Mouse (Mus musculus) embryonic facial prominence, embryonic 12.5 days (tissue): Measurements from ENCODE around the gene Tmprss9. TPM values are rescaled to one million over a fixed set of nuclear protein-coding genes. Genes with fewer than 3 reads are reported as not detected.

ENCODE experiments used
- ATAC-seq: fragments of 200-750 bp; cut with Nextera tagmentation; 2 replicates; pipeline ENCODE4 v1.8.0; 2017; ENCODE audit not compliant: insufficient number of reproducible peaks, insufficient read depth, low FRiP score, low TSS enrichment
- H3K27ac ChIP-seq: fragments of 300-500 bp; sonication (generic); 2 replicates; pipeline ENCODE4 v1.5.1; 2016; ENCODE audit warnings: mild to moderate bottlenecking
- H3K27me3 ChIP-seq: fragments of 300-500 bp; sonication (generic); 2 replicates; pipeline ENCODE4 v1.6.1; 2016; ENCODE audit warnings: mild to moderate bottlenecking, moderate library complexity
- H3K36me3 ChIP-seq: fragments of 300-500 bp; sonication (generic); 2 replicates; pipeline ENCODE4 v1.6.1; 2016; ENCODE audit warnings: mild to moderate bottlenecking
- H3K4me1 ChIP-seq: fragments of 300-500 bp; sonication (generic); 2 replicates; pipeline ENCODE4 v1.6.1; 2016
- H3K4me2 ChIP-seq: fragments of 300-500 bp; sonication (generic); replicated peaks from 2 replicates; pipeline ENCODE4 v1.6.1; 2016; ENCODE audit warnings: mild to moderate bottlenecking, moderate library complexity
- H3K4me3 ChIP-seq: fragments of 300-500 bp; sonication (generic); 2 replicates; pipeline ENCODE4 v1.5.1; 2016; ENCODE audit warnings: mild to moderate bottlenecking
- H3K9ac ChIP-seq: fragments of 300-500 bp; sonication (generic); 2 replicates; pipeline ENCODE4 v1.6.1; 2016; ENCODE audit warnings: mild to moderate bottlenecking, moderate library complexity
- H3K9me3 ChIP-seq: fragments of 300-500 bp; sonication (generic); 2 replicates; pipeline ENCODE4 v1.6.1; 2016; ENCODE audit warnings: mild to moderate bottlenecking, moderate library complexity
- WGBS: fragments of 180-500 bp; shearing (Covaris S2); methylation state at CpG from one replicate; pipeline ENCODE4 v1.1.7; 2016; 5-methylcytosine and 5-hydroxymethylcytosine counted together
- polyA plus RNA-seq: library from polyadenylated mRNA; unstranded; fragments of >200 nt; fragmentation: Nextera tagmentation; extraction: Ambion mirVana; gene quantifications from 2 replicates; pipeline ENCODE4 v1.2.1, GENCODE M21; 2016

Tmprss9 gene
- polyA plus RNA-seq, 1 experiment from 2014 or later: 0.09 TPM

- 3% methylated on average over 51 of the region's 51 CpGs for WGBS
- H3K4me3 ChIP-seq: peak within 1 kb of the TSS; percentile 54
- peak within 1 kb of the TSS; percentile 94 for H3K4me2 ChIP-seq
- H3K36me3 ChIP-seq: no peaks in the 10 kb centered on the region
- ATAC-seq: no peak
- H3K9ac ChIP-seq: peak within 1 kb of the TSS; percentile 65
- H3K9me3 ChIP-seq: no peaks in the 10 kb centered on the region
- peaks cover 10% of the 10 kb centered on the region for H3K4me1 ChIP-seq
- no peak within 1 kb of the TSS for H3K27ac ChIP-seq
- peaks cover 52% of the 10 kb centered on the region for H3K27me3 ChIP-seq
Observed at GRCm38 (mm10) chr10:80843931-80844547, 27.6 kb upstream of the Tmprss9 start, which contains the start of gene Lingo3. Gene Lingo3 (minus strand): TSS chr10:80844039.

GRCm38 (mm10) chr10:80845055-80845693 is 26.5 kb upstream of the Tmprss9 start:
- Histone ChIP-seq H3K27me3 (peaks cover 52% of the 10 kb centered on the region), H3K27ac (no peak overlapping the region), H3K9me3 (no peaks in the 10 kb centered on the region), H3K9ac (no peak overlapping the region), H3K4me1 (peaks cover 10% of the 10 kb centered on the region), H3K4me3 (no peak overlapping the region), H3K36me3 (0 out of 2 replicates have a peak, but pooled peaks cover 2% of the 10 kb centered on the region), H3K4me2 (no peak overlapping the region)
- ATAC-seq: no peak
- 62% methylated on average over 8 of the region's 8 CpGs for WGBS

GRCm38 (mm10) chr10:80845732-80846131 is 25.9 kb upstream of the Tmprss9 start:
- WGBS: 84% methylated on average over 12 of the region's 12 CpGs
- Histone ChIP-seq H3K36me3 (0 out of 2 replicates have a peak, but pooled peaks cover 2% of the 10 kb centered on the region), H3K9ac (no peak overlapping the region), H3K4me1 (peaks cover 10% of the 10 kb centered on the region), H3K27me3 (peaks cover 52% of the 10 kb centered on the region), H3K4me3 (no peak overlapping the region), H3K27ac (no peak overlapping the region), H3K4me2 (no peak overlapping the region), H3K9me3 (no peaks in the 10 kb centered on the region)
- no peak for ATAC-seq

GRCm38 (mm10) chr10:80848571-80848970 is 23.1 kb upstream of the Tmprss9 start:
- Histone ChIP-seq H3K27ac (no peak overlapping the region), H3K4me2 (no peak overlapping the region), H3K27me3 (peaks cover 31% of the 10 kb centered on the region), H3K4me3 (no peak overlapping the region), H3K9ac (no peak overlapping the region), H3K4me1 (peaks cover 10% of the 10 kb centered on the region), H3K36me3 (peaks cover 26% of the 10 kb centered on the region), H3K9me3 (no peaks in the 10 kb centered on the region)
- ATAC-seq: no peak
- 16% methylated on average over 10 of the region's 10 CpGs for WGBS

GRCm38 (mm10) chr10:80854913-80855748 is 16.5 kb upstream of the Tmprss9 start, which contains the start of the genes Lsm7 and Sppl2b:
Gene Lsm7 (minus strand): TSS chr10:80855209.
Gene Sppl2b (plus strand): TSS chr10:80855275.
- Histone ChIP-seq H3K4me3 (peak within 1 kb of the TSS; percentile 87), H3K36me3 (peaks cover 24% of the 10 kb centered on the region), H3K9ac (peak within 1 kb of the TSS; percentile 84), H3K9me3 (no peaks in the 10 kb centered on the region), H3K27ac (peak within 1 kb of the TSS; percentile 46), H3K4me2 (peak within 1 kb of the TSS; percentile 98), H3K27me3 (no peaks in the 10 kb centered on the region), H3K4me1 (peaks cover 34% of the 10 kb centered on the region)
- ATAC-seq: peak; percentile 37; the same call in 1 of the 2 replicates
- under 1% methylated on average over 81 of the region's 81 CpGs for whole genome bisulfite sequencing

- Histone ChIP-seq H3K27ac (no peak overlapping the region), H3K27me3 (no peaks in the 10 kb centered on the region), H3K4me3 (peak overlapping the region; percentile 87), H3K9me3 (no peaks in the 10 kb centered on the region), H3K4me1 (peaks cover 34% of the 10 kb centered on the region), H3K4me2 (peak overlapping the region; percentile 98), H3K9ac (peak overlapping the region; percentile 84), H3K36me3 (peaks cover 24% of the 10 kb centered on the region)
- 18% methylated on average over 11 of the region's 11 CpGs for WGBS
- ATAC-seq: no peak
Observed at GRCm38 (mm10) chr10:80855749-80856073, 15.9 kb upstream of the Tmprss9 start.

GRCm38 (mm10) chr10:80856267-80856666 is 15.4 kb upstream of the Tmprss9 start:
- H3K4me2 ChIP-seq: peak overlapping the region; percentile 98
- peaks cover 34% of the 10 kb centered on the region for H3K4me1 ChIP-seq
- ATAC-seq: no peak
- no peaks in the 10 kb centered on the region for H3K27me3 ChIP-seq
- peak overlapping the region; percentile 84 for H3K9ac ChIP-seq
- peaks cover 19% of the 10 kb centered on the region for H3K36me3 ChIP-seq
- H3K27ac ChIP-seq: peak overlapping the region; percentile 38; the same call in 1 of the 2 replicates
- H3K9me3 ChIP-seq: no peaks in the 10 kb centered on the region
- WGBS: 51% methylated on average over 3 of the region's 3 CpGs
- H3K4me3 ChIP-seq: peak overlapping the region; percentile 87

- H3K27ac ChIP-seq: 0 out of 2 replicates have a peak overlapping the region, but pooled peaks have one; percentile 38
- peaks cover 19% of the 10 kb centered on the region for H3K36me3 ChIP-seq
- H3K4me1 ChIP-seq: peaks cover 34% of the 10 kb centered on the region
Observed at GRCm38 (mm10) chr10:80856908-80857307, 14.7 kb upstream of the Tmprss9 start.

GRCm38 (mm10) chr10:80857386-80857785 is 14.3 kb upstream of the Tmprss9 start:
- peak overlapping the region; percentile 44 for H3K9ac ChIP-seq
- H3K27ac ChIP-seq: peak overlapping the region; percentile 60
- no peaks in the 10 kb centered on the region for H3K9me3 ChIP-seq
- H3K36me3 ChIP-seq: peaks cover 19% of the 10 kb centered on the region
- no peak overlapping the region for H3K4me3 ChIP-seq
- H3K4me1 ChIP-seq: peaks cover 34% of the 10 kb centered on the region
- ATAC-seq: no peak
- H3K27me3 ChIP-seq: no peaks in the 10 kb centered on the region
- H3K4me2 ChIP-seq: peak overlapping the region; percentile 98; the same call in 1 of the 2 replicates
- WGBS: 32% methylated on average over 8 of the region's 8 CpGs

More at GRCm38 (mm10) chr10:80856908-80857307, 14.7 kb upstream of the Tmprss9 start:
- WGBS: 59% methylated on average over 5 of the region's 5 CpGs
- ATAC-seq: no peak
- Histone ChIP-seq H3K9ac (peak overlapping the region; percentile 84), H3K27me3 (no peaks in the 10 kb centered on the region), H3K9me3 (no peaks in the 10 kb centered on the region), H3K4me3 (0 out of 2 replicates have a peak overlapping the region, but pooled peaks have one; percentile 87), H3K4me2 (peak overlapping the region; percentile 98; the same call in 1 of the 2 replicates)

- Histone ChIP-seq H3K4me3 (no peak overlapping the region), H3K9me3 (no peaks in the 10 kb centered on the region), H3K4me1 (peaks cover 34% of the 10 kb centered on the region), H3K4me2 (0 out of 2 replicates have a peak overlapping the region, but pooled peaks have one; percentile 9), H3K27me3 (no peaks in the 10 kb centered on the region), H3K27ac (peak overlapping the region; percentile 60), H3K9ac (peak overlapping the region; percentile 44), H3K36me3 (peaks cover 21% of the 10 kb centered on the region)
- 53% methylated on average over 3 of the region's 3 CpGs for WGBS
- no peak for ATAC-seq
Observed at GRCm38 (mm10) chr10:80857848-80858247, 13.8 kb upstream of the Tmprss9 start.

- no peak for ATAC-seq
- Histone ChIP-seq H3K4me1 (peaks cover 33% of the 10 kb centered on the region), H3K9me3 (no peaks in the 10 kb centered on the region), H3K27me3 (no peaks in the 10 kb centered on the region), H3K9ac (peak overlapping the region; percentile 44; the same call in 1 of the 2 replicates), H3K27ac (0 out of 2 replicates have a peak overlapping the region, but pooled peaks have one; percentile 60), H3K4me3 (no peak overlapping the region), H3K36me3 (peaks cover 22% of the 10 kb centered on the region), H3K4me2 (no peak overlapping the region)
- WGBS: 82% methylated on average over 7 of the region's 7 CpGs
Observed at GRCm38 (mm10) chr10:80858350-80858935, 13.2 kb upstream of the Tmprss9 start.
